ENCODE assay signal across 20 mouse cellular contexts in genomic region chr9:119496960-119497359, GRCm38 (mm10). TPM values are rescaled to one million over a fixed set of nuclear protein-coding genes. Genes with fewer than 3 reads are reported as not detected.
A peak's percentile ranks its signal among the peaks of the same experiment; 100 is the strongest.
DNase-seq lines count a peak whose midpoint lies in the region; ATAC-seq and TF ChIP-seq lines count a peak whose summit lies in the region.
"Had no signal": no experiment of that assay in that cellular context is flagged by ENCODE, and none has a peak within 500 bp of the region (broad histone marks: within the 10 kb centered on the region; RNA-seq: fewer than 3 reads in every experiment).

No protein-coding gene starts in this region.

- no peaks in the 10 kb centered on the region for H3K27me3 ChIP-seq in kidney, embryonic 16.5 days (ENCODE audit: insufficient read depth, low read length)
- H3K27me3 ChIP-seq in lung, embryonic 14.5 days (ENCODE audit: insufficient read depth, low read length) = no peaks in the 10 kb centered on the region
- no peaks in the 10 kb centered on the region for H3K27me3 ChIP-seq in liver, embryonic 11.5 days (replicated peaks; ENCODE audit: control insufficient read depth, insufficient read depth, low read length)
- H3K27me3 ChIP-seq: embryonic facial prominence, embryonic 12.5 days; liver, embryonic 12.5 days had no signal

- TF ChIP-seq CTCF in lung, embryonic 14.5 days (IDR thresholded peaks at IDR 0.05; ENCODE audit: low read depth) = no peak

- peak; percentile 28; the same call in 1 of the 2 replicates for ATAC-seq in kidney, embryonic 16.5 days (ENCODE audit: low FRiP score, low TSS enrichment)
- ATAC-seq in lung, embryonic 14.5 days (ENCODE audit: insufficient read depth) = peak; percentile 71
- ATAC-seq in liver, embryonic 11.5 days (replicated peaks; ENCODE audit: low FRiP score) = no peak
- ATAC-seq: forebrain, postnatal 0 days; intestine, embryonic 16.5 days; liver, embryonic 12.5 days; lung, postnatal 0 days had no signal

- H3K9me3 ChIP-seq in kidney, embryonic 16.5 days (ENCODE audit: low read length) = no peaks in the 10 kb centered on the region
- H3K9me3 ChIP-seq in lung, embryonic 14.5 days (ENCODE audit: low read depth, low read length) = no peaks in the 10 kb centered on the region
- H3K9me3 ChIP-seq in liver, embryonic 11.5 days (ENCODE audit: control insufficient read depth, low read length) = no peaks in the 10 kb centered on the region
- H3K9me3 ChIP-seq: embryonic facial prominence, embryonic 12.5 days; limb, embryonic 10.5 days; liver, embryonic 12.5 days; megakaryocyte, embryonic 14.5 days had no signal

- H3K4me3 ChIP-seq in kidney, embryonic 16.5 days (ENCODE audit: low read length) = no peak overlapping the region
- no peak overlapping the region for H3K4me3 ChIP-seq in lung, embryonic 14.5 days (ENCODE audit: low read depth, low read length)
- no peak overlapping the region for H3K4me3 ChIP-seq in liver, embryonic 11.5 days (ENCODE audit: low read depth, low read length)
- H3K4me3 ChIP-seq: embryonic facial prominence, embryonic 12.5 days; layer of hippocampus, adult 2 months; limb, embryonic 10.5 days; liver, embryonic 12.5 days; megakaryocyte, embryonic 14.5 days had no signal

- WGBS in kidney, embryonic 16.5 days = 40% methylated on average over 5 of the region's 5 CpGs
- 30% methylated on average over 5 of the region's 5 CpGs for WGBS in lung, embryonic 14.5 days
- 66% methylated on average over 5 of the region's 5 CpGs for WGBS in liver, embryonic 11.5 days

- peaks cover 8% of the 10 kb centered on the region for H3K4me1 ChIP-seq in kidney, embryonic 16.5 days (ENCODE audit: insufficient read depth, low read length)
- peaks cover 6% of the 10 kb centered on the region; the same call in 1 of the 2 replicates for H3K4me1 ChIP-seq in lung, embryonic 14.5 days (ENCODE audit: insufficient read depth)
- no peaks in the 10 kb centered on the region for H3K4me1 ChIP-seq in liver, embryonic 11.5 days (replicated peaks; ENCODE audit: control insufficient read depth, insufficient read depth, low read length)
- H3K4me1 ChIP-seq: embryonic facial prominence, embryonic 12.5 days; limb, embryonic 10.5 days; liver, embryonic 12.5 days had no signal

- no peak overlapping the region; the same call in 1 of the 2 replicates for H3K27ac ChIP-seq in kidney, embryonic 16.5 days (ENCODE audit: low read length)
- no peak overlapping the region for H3K27ac ChIP-seq in lung, embryonic 14.5 days (ENCODE audit: low read depth)
- no peak overlapping the region for H3K27ac ChIP-seq in liver, embryonic 11.5 days (ENCODE audit: low read depth, low read length)
- H3K27ac ChIP-seq: embryonic facial prominence, embryonic 12.5 days; hindbrain, embryonic 14.5 days; layer of hippocampus, adult 2 months; limb, embryonic 10.5 days; liver, embryonic 12.5 days had no signal

- no peak overlapping the region for H3K4me2 ChIP-seq in kidney, embryonic 16.5 days (replicated peaks; ENCODE audit: low read depth, low read length)
- no peak overlapping the region for H3K4me2 ChIP-seq in lung, embryonic 14.5 days
- H3K4me2 ChIP-seq in liver, embryonic 11.5 days = no peak overlapping the region
- H3K4me2 ChIP-seq: embryonic facial prominence, embryonic 12.5 days; hindbrain, embryonic 14.5 days; liver, embryonic 12.5 days had no signal

- H3K36me3 ChIP-seq in kidney, embryonic 16.5 days (ENCODE audit: insufficient read depth, low read length) = no peaks in the 10 kb centered on the region
- no peaks in the 10 kb centered on the region for H3K36me3 ChIP-seq in lung, embryonic 14.5 days (ENCODE audit: insufficient read depth)
- no peaks in the 10 kb centered on the region for H3K36me3 ChIP-seq in liver, embryonic 11.5 days (ENCODE audit: control insufficient read depth, insufficient read depth, low read length)
- H3K36me3 ChIP-seq: embryonic facial prominence, embryonic 12.5 days; limb, embryonic 10.5 days; liver, embryonic 12.5 days had no signal

- no peak for DNase-seq in kidney, adult 11 months
- DNase-seq in lung, embryonic 14.5 days = peak; percentile 81
- DNase-seq in lung, postnatal 36 days = no peak
- peak; percentile 39 to 43 for DNase-seq in frontal cortex, postnatal 36 days (ENCODE audit: low spot score in 2 of 2)
- DNase-seq in right cerebral cortex, postnatal 4 days = peak; percentile 60
- DNase-seq in liver, embryonic 11.5 days (ENCODE audit: low spot score) = no peak
- DNase-seq: adrenal gland, postnatal 25 days; cerebellum, adult 9-10 months; forebrain, postnatal 0 days; gastrocnemius, postnatal 25 days; thymus, postnatal 4 days had no signal

- H3K9ac ChIP-seq in kidney, embryonic 16.5 days (replicated peaks; ENCODE audit: low read length) = no peak overlapping the region
- no peak overlapping the region for H3K9ac ChIP-seq in lung, embryonic 14.5 days
- no peak overlapping the region for H3K9ac ChIP-seq in liver, embryonic 11.5 days (ENCODE audit: low read depth, low read length)
- H3K9ac ChIP-seq: embryonic facial prominence, embryonic 12.5 days; forebrain, postnatal 0 days; hindbrain, embryonic 14.5 days; liver, embryonic 12.5 days had no signal

RNA-seq across cellular contexts. Expression of gene Exog, which starts 52.2 kb away (rescaled TPM):
- polyA plus RNA-seq in kidney, embryonic 16.5 days (2015; fragmentation: Nextera tagmentation; extraction: Ambion mirVana) = 24.8 and 27.9 TPM in 2 replicates
- polyA plus RNA-seq in lung, embryonic 14.5 days (2014; fragmentation: Nextera tagmentation; extraction: Ambion mirVana) = 32.1 and 33.7 TPM in 2 replicates
- polyA plus RNA-seq in liver, embryonic 11.5 days (2014; fragmentation: Nextera tagmentation; extraction: Ambion mirVana) = 18.7 and 22.5 TPM in 2 replicates

Comparison
In these comparisons a context has a peak if more than half of its experiments do, and no peak if none do; other contexts are left out.
1. DNase-seq: peak in lung, embryonic 14.5 days (single experiment), frontal cortex, postnatal 36 days (2 of 2) and right cerebral cortex, postnatal 4 days (single experiment); none in kidney, adult 11 months (single experiment), lung, postnatal 36 days (single experiment) and liver, embryonic 11.5 days (single experiment).